Mouse (Mus musculus): Measurements from ENCODE around the gene AU018091.
A peak's percentile ranks its signal among the peaks of the same experiment; 100 is the strongest.
"Not testable (repeated sequence)": the region's sequence is repeated elsewhere in the genome, so short reads cannot be mapped to it uniquely, and the experiment has no call there.

The AU018091 gene

GRCm38 (mm10) chr7:3168925-3169324 is at the start of gene AU018091:
TSS of gene AU018091 (minus strand) at chr7:3169203.
- DNase-seq: no peak

DNA sequence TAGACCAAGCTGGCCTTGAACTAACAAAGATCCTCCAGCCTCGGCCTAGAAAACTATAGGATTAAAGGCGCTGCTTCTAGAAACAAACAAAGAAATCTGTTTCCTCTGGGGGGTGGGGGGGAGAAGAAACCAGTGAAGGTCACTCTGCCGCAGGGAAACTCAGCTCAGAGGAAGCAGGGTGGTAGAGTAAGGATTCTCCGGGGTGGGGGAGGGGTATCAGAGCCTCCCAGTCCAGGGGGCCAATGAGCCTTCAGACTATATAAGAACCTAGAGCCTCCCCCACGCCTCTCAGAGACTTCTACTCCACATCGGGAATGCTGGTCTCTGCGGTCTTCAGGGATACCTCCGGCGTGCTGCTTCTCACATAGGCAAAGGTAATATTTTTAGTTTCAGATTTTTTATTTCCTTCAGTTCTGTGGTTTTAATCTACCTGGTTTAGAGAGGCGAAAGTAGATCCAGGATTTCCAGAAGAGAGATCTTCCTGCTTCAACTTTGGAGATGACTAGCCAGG is 48.6 kb upstream of the AU018091 start:
- no peak for DNase-seq

DNA sequence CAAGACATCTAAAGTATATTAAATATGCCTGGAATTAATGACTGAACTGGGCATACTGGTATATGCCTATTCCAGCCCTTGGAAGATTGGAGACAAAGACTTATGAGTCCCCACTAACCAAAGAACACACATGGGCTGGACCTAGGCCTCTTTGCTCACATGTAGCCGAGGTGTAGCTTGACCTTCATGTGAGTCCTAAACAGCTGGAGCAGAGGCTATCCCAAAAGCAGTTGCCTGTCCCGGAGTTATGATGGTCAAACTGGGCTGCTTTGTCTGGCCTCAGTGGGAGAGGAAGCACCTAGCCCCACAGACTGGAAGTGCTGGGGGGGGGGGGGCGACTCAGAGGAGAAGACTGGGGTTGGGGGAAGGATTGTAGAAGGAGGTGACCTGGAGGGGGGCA is 47.3 kb upstream of the AU018091 start:
- no peak for DNase-seq

DNA sequence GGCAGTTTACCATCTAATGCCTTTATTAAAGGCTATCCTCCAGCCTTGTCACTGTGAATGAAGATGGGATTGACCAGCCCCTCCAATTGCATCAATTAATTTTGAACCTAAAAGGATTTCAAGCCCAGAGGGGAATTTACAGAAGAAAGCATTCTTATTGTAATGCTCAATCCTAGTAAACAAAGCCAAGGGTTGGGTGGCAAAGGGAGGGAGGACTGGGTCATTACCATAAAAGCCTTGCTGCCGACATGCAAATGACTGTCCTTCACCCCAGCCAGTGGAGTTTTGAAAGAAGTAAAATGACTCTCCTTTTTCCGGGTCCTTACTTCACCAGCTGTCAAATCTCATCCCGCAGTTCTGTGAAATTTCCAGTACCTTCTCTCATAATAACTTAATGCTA is 44.6 kb upstream of the AU018091 start:
- DNase-seq: no peak

GRCm38 (mm10) chr7:3213156-3213555 is 44.2 kb upstream of the AU018091 start:
- no peak for DNase-seq

DNA sequence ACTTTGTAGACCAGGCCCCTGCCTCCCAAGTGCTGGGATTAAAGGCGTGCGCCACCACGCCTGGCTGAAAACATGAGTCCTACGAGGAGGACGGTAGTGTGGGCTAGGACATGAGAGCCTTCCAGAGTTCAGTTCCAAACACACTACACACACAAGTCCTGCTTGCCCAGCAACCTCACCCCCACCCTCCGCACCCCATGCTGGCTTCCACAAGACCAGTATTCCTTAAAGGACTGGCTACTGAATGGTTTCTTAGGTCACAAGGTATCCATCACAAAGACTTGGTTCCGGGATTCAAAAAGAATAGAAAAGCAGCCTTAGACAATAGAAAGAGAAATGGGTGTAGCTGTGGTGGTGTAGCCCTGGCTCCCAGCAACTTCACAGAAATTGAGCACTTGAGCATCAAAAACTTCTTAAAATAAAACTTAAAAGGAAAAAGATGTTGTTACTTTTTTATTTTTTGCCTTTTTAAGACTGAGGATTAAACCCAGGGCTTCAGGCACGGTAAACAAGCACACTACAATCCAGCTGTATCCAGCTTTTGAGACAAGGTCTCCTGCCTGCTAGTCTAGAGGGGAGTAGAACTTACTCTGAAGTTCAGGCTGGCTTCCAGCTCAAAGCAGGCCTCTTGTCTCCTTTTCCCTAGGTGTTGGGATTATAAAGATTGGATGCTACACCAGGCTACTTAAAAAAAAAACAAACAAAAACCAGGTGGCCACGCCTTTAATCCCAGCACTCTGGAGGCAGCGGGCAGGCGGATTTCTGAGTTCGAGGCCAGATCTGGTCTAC is 43.2 kb upstream of the AU018091 start:
- DNase-seq: no peak

DNA sequence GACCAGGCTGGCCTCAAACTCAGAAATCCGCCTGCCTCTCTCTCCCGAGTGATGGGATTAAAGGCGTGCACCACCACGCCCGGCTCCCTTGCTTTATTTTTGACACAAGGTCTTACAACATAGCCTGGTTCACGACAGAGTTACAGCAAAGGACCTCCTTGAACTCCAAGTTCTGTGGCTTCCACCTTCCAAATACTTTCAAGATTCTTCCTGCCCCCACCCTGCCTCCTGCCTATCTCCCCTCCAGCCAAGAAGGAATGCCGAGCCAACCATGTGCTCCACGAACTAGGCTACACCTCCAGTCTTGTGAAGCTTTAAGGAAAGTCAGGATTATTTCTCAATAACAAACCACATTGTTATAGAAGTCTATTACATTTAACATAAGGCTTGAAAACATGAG is 42.5 kb upstream of the AU018091 start:
- no peak for DNase-seq

DNA sequence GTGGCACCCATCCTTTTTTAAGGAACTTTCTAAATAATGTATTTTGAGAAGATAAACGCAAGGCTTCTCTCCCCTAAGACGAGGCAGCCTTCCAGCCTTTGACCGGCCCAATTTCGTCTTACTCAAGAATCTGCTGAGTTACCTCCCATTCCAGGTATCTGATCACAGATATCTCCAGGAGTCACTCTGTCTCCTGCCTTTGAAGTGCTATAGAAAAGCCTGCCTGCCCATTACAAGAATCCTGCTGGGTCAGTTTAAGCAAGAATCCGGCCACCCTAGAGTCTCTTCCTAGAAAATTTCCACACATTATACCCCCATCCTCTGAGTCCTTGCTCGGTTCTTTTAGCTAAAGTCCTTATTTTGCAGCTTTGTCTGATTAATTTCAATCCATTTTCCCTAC is 41.6 kb upstream of the AU018091 start:
- DNase-seq: no peak

- DNase-seq: no peak
These were observed 37.5 kb upstream of the AU018091 start for GRCm38 (mm10) chr7:3206520-3206919.

DNA sequence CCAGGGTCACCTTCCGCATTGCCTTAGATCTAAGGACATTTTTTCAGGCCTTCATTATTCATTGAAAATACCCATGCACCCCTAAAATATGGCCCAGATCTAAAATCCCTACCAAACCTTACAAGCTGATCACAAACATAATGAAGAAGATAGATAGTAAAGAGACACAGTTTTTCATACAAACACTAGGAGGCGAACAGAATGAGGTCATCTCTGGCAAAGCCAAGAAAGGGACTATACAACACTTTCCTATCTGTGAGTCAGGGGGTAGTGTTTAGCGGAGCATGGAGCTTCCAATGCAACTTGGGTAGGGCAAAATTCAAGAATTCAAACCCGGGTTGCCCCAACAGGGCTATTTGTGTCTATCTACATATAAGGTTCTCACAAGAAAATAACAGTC is 35.6 kb upstream of the AU018091 start:
- no peak for DNase-seq

DNA sequence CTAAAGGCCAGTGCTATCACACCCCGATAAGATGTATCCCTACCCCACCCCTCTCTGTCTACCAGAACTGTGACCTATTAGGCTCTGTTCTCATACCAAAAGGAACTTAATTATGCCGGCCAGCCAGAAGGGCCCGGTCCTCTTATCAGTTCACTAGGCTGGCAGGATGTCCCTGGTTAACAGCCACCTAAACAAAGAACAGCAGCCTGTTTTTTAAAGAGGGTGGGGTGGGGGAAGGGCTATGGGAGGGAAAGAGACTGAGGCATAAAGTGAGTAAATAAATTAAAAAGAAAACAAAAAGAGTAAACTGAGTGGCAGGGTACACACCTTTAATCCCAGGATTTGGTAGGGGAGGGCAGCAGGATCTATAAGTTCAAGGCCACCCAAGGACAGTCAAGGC is 34.9 kb upstream of the AU018091 start:
- no peak for DNase-seq

GRCm38 (mm10) chr7:3201134-3201705 is 32.2 kb upstream of the AU018091 start:
- no peak for DNase-seq

GRCm38 (mm10) chr7:3198884-3199283 is 29.9 kb upstream of the AU018091 start:
- DNase-seq: no peak

DNA sequence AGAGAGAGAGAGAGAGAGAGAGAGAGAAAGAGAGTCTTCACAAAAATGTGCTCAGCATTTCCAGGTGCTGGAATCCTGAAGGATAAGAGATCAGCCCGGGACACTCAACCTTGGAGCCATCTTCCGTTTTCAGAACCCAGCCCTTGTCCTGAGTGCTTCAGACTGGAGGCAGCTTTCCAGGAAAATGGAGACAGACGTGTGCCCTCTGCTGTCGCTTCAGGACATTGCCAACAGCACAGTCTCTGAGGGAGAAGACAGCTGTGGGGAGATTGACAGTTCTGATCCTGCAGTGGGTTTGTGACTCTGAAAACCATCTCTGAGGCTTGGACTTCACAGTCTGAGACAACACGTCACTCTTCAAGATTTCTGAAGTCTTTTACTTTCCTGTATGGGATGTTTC is 26.8 kb upstream of the AU018091 start:
- no peak for DNase-seq

DNA sequence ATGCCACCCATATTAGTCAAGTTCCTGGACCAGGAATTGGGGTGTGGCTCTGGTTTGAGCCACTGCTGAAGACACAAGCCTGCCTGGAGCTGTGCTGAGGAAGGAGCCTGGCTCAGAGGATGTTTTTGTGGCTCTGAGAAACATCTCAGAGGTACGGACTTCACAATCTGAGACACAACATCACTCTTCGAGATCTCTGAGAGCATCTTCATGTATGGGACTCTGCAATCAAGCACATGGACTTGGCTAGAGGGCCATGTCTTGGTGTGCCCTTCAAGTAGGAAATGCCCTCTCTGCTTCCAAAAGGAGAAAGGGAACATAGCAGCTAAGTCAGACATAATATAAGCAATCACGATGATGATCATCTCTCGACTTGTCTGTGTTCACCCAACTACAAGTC is 25.5 kb upstream of the AU018091 start:
- DNase-seq: no peak

- peak in 1 of 2 experiments; percentile 17 for DNase-seq
These were observed 24.9 kb upstream of the AU018091 start for GRCm38 (mm10) chr7:3193905-3194304.

DNA sequence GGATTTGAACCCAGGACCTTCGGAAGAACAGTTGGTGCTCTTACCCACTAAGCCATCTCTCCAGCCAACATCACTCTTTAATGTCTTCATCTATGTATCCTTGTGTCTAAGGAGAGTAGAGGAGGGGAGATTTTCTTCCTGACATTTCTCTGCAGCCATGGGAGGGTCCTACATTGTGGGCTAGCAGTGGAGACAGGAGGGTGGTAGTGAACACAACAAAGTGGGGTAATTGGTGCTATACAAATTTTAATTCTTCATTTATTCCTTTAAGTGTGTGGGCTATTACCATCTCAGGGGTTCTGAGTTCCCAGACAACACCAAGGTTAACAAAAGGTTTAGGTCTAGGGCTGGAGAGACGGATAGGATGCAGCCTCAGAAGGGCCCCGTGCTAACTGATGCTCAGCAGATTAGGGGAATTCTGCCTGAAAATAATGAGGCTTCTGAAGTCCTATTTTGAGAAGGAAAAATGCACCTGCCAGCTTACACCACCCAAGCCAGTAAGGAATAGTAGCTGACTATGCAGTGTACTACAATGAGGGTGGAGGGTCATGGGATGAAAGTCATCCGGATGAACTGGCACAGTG is 24.1 kb upstream of the AU018091 start:
- DNase-seq: no peak

GRCm38 (mm10) chr7:3191971-3192498 is 23.0 kb upstream of the AU018091 start:
- DNase-seq: no peak

- peak in 1 of 2 experiments; percentile 20 for DNase-seq
These were observed 17.7 kb upstream of the AU018091 start for GRCm38 (mm10) chr7:3186726-3187125.

DNA sequence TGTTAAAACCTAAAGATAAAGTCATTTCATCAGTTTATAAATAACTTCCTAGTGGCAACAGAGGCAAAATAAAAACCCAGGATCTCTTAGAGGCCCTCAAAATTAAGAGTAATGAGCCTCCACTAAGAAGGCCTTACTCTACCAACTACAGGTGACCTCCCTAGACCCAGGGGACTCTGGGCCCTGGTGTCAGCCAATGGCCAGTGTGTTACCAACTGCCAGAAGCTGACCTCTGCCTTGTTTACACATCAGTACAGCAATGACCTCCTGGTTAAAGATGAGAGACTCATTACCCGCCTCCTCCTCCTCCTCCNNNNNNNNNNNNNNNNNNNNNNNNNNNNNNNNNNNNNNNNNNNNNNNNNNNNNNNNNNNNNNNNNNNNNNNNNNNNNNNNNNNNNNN is 17.1 kb upstream of the AU018091 start:
- DNase-seq: no peak

DNA sequence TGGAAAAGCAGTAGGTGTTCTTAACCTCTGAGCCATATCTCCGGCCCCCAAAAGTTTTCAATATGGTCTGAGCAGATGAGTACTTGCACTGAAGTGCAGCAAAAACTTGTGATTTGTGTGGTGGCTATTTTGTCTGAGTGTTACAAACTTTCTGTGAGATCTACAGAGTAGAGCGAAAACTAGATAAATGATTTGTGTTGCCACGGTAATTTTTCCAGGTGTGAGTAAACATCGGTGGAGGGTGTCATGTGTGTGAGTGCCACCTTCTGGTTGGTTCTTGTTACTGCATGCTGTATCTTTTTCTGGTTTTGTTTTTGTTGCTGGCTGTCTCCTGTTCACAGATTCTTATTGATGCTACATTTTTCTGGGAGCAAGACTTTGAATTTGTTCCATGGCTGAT is 15.4 kb upstream of the AU018091 start:
- DNase-seq: no peak

- DNase-seq: not testable (repeated sequence)
These were observed 12.0 kb upstream of the AU018091 start for GRCm38 (mm10) chr7:3180958-3181357.

- no peak for DNase-seq
These were observed 707 bp downstream of the AU018091 start for GRCm38 (mm10) chr7:3168296-3168695.

DNA sequence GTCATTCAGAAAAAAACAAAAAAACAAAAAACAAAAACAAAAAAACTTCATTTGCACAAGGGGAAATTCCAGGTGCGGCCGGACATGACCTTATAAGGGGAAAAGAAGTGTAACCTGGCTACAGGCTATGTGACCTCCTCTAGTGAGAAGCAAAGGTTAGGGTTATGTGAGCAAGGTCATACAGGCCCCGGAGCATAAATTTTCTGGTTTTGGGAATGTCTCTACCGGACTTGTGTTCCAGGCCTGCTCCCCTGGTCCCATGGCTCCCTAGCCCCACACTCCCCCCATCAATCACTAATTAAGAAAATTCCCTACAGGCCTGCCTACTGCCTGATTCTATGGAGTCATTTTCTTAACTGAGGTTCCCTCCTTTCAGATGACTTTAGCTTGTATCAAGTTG is 2.7 kb downstream of the AU018091 start:
- no peak for DNase-seq
